Mouse (Mus musculus) liver, embryonic 12.5 days (tissue): ENCODE measurements around the gene Rps15a. TPM values are rescaled to one million over a fixed set of nuclear protein-coding genes. Genes with fewer than 3 reads are reported as not detected.

Experiments used
- ATAC-seq: fragments of 200-750 bp; cut with Nextera tagmentation; 2 replicates; pipeline ENCODE4 v1.8.0; 2017; ENCODE audit warnings: moderate number of reproducible peaks, mild to moderate bottlenecking, moderate library complexity
- H3K27ac ChIP-seq: fragments of 300-500 bp; sonication (generic); 2 replicates; pipeline ENCODE4 v1.5.1; 2016; ENCODE audit warnings: mild to moderate bottlenecking
- H3K27me3 ChIP-seq: fragments of 300-500 bp; sonication (generic); replicated peaks from 2 replicates; pipeline ENCODE4 v1.6.1; 2016; ENCODE audit warnings: mild to moderate bottlenecking, moderate library complexity
- H3K36me3 ChIP-seq: fragments of 300-500 bp; sonication (generic); 2 replicates; pipeline ENCODE4 v1.6.1; 2016; ENCODE audit warnings: mild to moderate bottlenecking, moderate library complexity
- H3K4me1 ChIP-seq: fragments of 300-500 bp; sonication (generic); 2 replicates; pipeline ENCODE4 v1.6.1; 2016
- H3K4me2 ChIP-seq: fragments of 300-500 bp; sonication (generic); 2 replicates; pipeline ENCODE4 v1.6.1; 2016; ENCODE audit warnings: mild to moderate bottlenecking, moderate library complexity
- H3K4me3 ChIP-seq: fragments of 300-500 bp; sonication (generic); 2 replicates; pipeline ENCODE4 v1.5.1; 2016; ENCODE audit warnings: mild to moderate bottlenecking, moderate library complexity
- H3K9ac ChIP-seq: fragments of 300-500 bp; sonication (generic); 2 replicates; pipeline ENCODE4 v1.6.1; 2016; ENCODE audit warnings: mild to moderate bottlenecking, moderate library complexity
- H3K9me3 ChIP-seq: fragments of 300-500 bp; sonication (generic); replicated peaks from 2 replicates; pipeline ENCODE4 v1.6.1; 2016; ENCODE audit warnings: mild to moderate bottlenecking, moderate library complexity
- WGBS: fragments of 180-500 bp; shearing (Covaris S2); methylation state at CpG from one replicate; pipeline ENCODE4 v1.1.7; 2016; ENCODE audit not compliant: insufficient replicate concordance; 5-methylcytosine and 5-hydroxymethylcytosine counted together
- polyA plus RNA-seq: library from polyadenylated mRNA; unstranded; fragments of >200 nt; fragmentation: Nextera tagmentation; extraction: Ambion mirVana; gene quantifications from 2 replicates; pipeline ENCODE4 v1.2.1, GENCODE M21; 2016

Rps15a gene
- polyA plus RNA-seq, 1 experiment from 2014 or later, result 598 TPM

- Histone ChIP-seq H3K4me3 (peak overlapping the region; percentile 99), H3K9ac (peak overlapping the region; percentile 6)
Observed at GRCm38 (mm10) chr7:118111128-118111527, 4.9 kb downstream of the Rps15a start.

GRCm38 (mm10) chr7:118107671-118108070, 8.3 kb downstream of the Rps15a start:
- Histone ChIP-seq H3K9ac (no peak overlapping the region), H3K4me3 (no peak overlapping the region), H3K4me2 (no peak overlapping the region), H3K9me3 (no peaks in the 10 kb centered on the region), H3K36me3 (peaks cover 90% of the 10 kb centered on the region), H3K4me1 (peaks cover 98% of the 10 kb centered on the region), H3K27me3 (no peaks in the 10 kb centered on the region), H3K27ac (peak overlapping the region; percentile 46; the same call in 1 of the 2 replicates)
- 68% methylated on average over 1 of the region's 1 CpGs for WGBS
- no peak for ATAC-seq

More at GRCm38 (mm10) chr7:118111128-118111527, 4.9 kb downstream of the Rps15a start:
- Histone ChIP-seq H3K9me3 (no peaks in the 10 kb centered on the region), H3K27me3 (no peaks in the 10 kb centered on the region), H3K4me2 (peak overlapping the region; percentile 87), H3K4me1 (peaks cover 84% of the 10 kb centered on the region), H3K36me3 (peaks cover 89% of the 10 kb centered on the region), H3K27ac (0 out of 2 replicates have a peak overlapping the region, but pooled peaks have one; percentile 5)
- no peak for ATAC-seq
- WGBS, result 65% methylated on average over 3 of the region's 3 CpGs

- Histone ChIP-seq H3K27me3 (no peaks in the 10 kb centered on the region), H3K9ac (no peak overlapping the region), H3K36me3 (peaks cover 59% of the 10 kb centered on the region), H3K9me3 (no peaks in the 10 kb centered on the region), H3K4me2 (peak overlapping the region; percentile 31), H3K4me1 (peaks cover 68% of the 10 kb centered on the region), H3K4me3 (no peak overlapping the region), H3K27ac (peak overlapping the region; percentile 83)
- WGBS, result 45% methylated on average over 5 of the region's 5 CpGs
- ATAC-seq, result peak; percentile 52
Observed at GRCm38 (mm10) chr7:118104458-118105052, 11.4 kb downstream of the Rps15a start.

GRCm38 (mm10) chr7:118103462-118104379, 12.3 kb downstream of the Rps15a start:
- peak overlapping the region; percentile 78; the same call in 1 of the 2 replicates for H3K27ac ChIP-seq
- WGBS, result 38% methylated on average over 5 of the region's 5 CpGs
- peak; percentile 48 for ATAC-seq
- H3K4me3 ChIP-seq, result no peak overlapping the region
- H3K9ac ChIP-seq, result no peak overlapping the region
- H3K4me1 ChIP-seq, result peaks cover 60% of the 10 kb centered on the region
- no peaks in the 10 kb centered on the region for H3K9me3 ChIP-seq
- peaks cover 51% of the 10 kb centered on the region for H3K36me3 ChIP-seq
- no peak overlapping the region for H3K4me2 ChIP-seq
- no peaks in the 10 kb centered on the region for H3K27me3 ChIP-seq

- no peak overlapping the region for H3K4me3 ChIP-seq
- no peak overlapping the region for H3K9ac ChIP-seq
- no peaks in the 10 kb centered on the region for H3K9me3 ChIP-seq
- peaks cover 59% of the 10 kb centered on the region for H3K4me1 ChIP-seq
- ATAC-seq, result peak; percentile 51
- no peaks in the 10 kb centered on the region for H3K27me3 ChIP-seq
- 34% methylated on average over 4 of the region's 4 CpGs for WGBS
- H3K36me3 ChIP-seq, result peaks cover 42% of the 10 kb centered on the region
- H3K4me2 ChIP-seq, result no peak overlapping the region
- H3K27ac ChIP-seq, result peak overlapping the region; percentile 78
Observed at GRCm38 (mm10) chr7:118102678-118103461, 13.1 kb downstream of the Rps15a start.

GRCm38 (mm10) chr7:118102231-118102630, 13.8 kb downstream of the Rps15a start:
- H3K27ac ChIP-seq, result no peak overlapping the region
- H3K4me1 ChIP-seq, result peaks cover 60% of the 10 kb centered on the region
- no peak overlapping the region for H3K9ac ChIP-seq
- no peak for ATAC-seq
- peaks cover 36% of the 10 kb centered on the region for H3K36me3 ChIP-seq
- H3K4me2 ChIP-seq, result no peak overlapping the region
- no peaks in the 10 kb centered on the region for H3K27me3 ChIP-seq
- no peaks in the 10 kb centered on the region for H3K9me3 ChIP-seq
- 38% methylated on average over 4 of the region's 4 CpGs for WGBS
- no peak overlapping the region for H3K4me3 ChIP-seq

GRCm38 (mm10) chr7:118097615-118098014, 18.4 kb downstream of the Rps15a start:
- Histone ChIP-seq H3K4me2 (no peak overlapping the region), H3K27me3 (no peaks in the 10 kb centered on the region), H3K9ac (no peak overlapping the region), H3K36me3 (no peaks in the 10 kb centered on the region), H3K27ac (no peak overlapping the region), H3K4me3 (no peak overlapping the region), H3K4me1 (peaks cover 17% of the 10 kb centered on the region), H3K9me3 (no peaks in the 10 kb centered on the region)
- 22% methylated on average over 7 of the region's 7 CpGs for WGBS
- ATAC-seq, result peak; percentile 72

- Histone ChIP-seq H3K4me2 (no peak overlapping the region), H3K4me3 (no peak overlapping the region), H3K9ac (no peak overlapping the region), H3K27me3 (no peaks in the 10 kb centered on the region), H3K9me3 (no peaks in the 10 kb centered on the region), H3K27ac (no peak overlapping the region), H3K4me1 (no peaks in the 10 kb centered on the region), H3K36me3 (no peaks in the 10 kb centered on the region)
- WGBS, result 47% methylated on average over 4 of the region's 4 CpGs
- ATAC-seq, result no peak
Observed at GRCm38 (mm10) chr7:118079987-118080386, 36.0 kb downstream of the Rps15a start.

GRCm38 (mm10) chr7:118079097-118079496, 36.9 kb downstream of the Rps15a start:
- no peaks in the 10 kb centered on the region for H3K36me3 ChIP-seq
- ATAC-seq, result no peak
- no peaks in the 10 kb centered on the region for H3K4me1 ChIP-seq
- no peaks in the 10 kb centered on the region for H3K9me3 ChIP-seq
- H3K27me3 ChIP-seq, result no peaks in the 10 kb centered on the region
- no peak overlapping the region for H3K9ac ChIP-seq
- 73% methylated on average over 5 of the region's 5 CpGs for WGBS
- no peak overlapping the region for H3K4me3 ChIP-seq
- H3K4me2 ChIP-seq, result no peak overlapping the region
- H3K27ac ChIP-seq, result no peak overlapping the region

GRCm38 (mm10) chr7:118067261-118067660, 48.7 kb downstream of the Rps15a start:
- no peak for ATAC-seq
- Histone ChIP-seq H3K36me3 (no peaks in the 10 kb centered on the region), H3K4me3 (no peak overlapping the region), H3K4me2 (no peak overlapping the region), H3K27me3 (no peaks in the 10 kb centered on the region), H3K9ac (no peak overlapping the region), H3K9me3 (no peaks in the 10 kb centered on the region), H3K27ac (no peak overlapping the region), H3K4me1 (no peaks in the 10 kb centered on the region)
- WGBS, result 85% methylated on average over 5 of the region's 5 CpGs

- no peak for ATAC-seq
- Histone ChIP-seq H3K4me3 (no peak overlapping the region), H3K9me3 (peaks cover 11% of the 10 kb centered on the region), H3K9ac (no peak overlapping the region), H3K27me3 (no peaks in the 10 kb centered on the region), H3K4me1 (no peaks in the 10 kb centered on the region), H3K27ac (no peak overlapping the region), H3K36me3 (no peaks in the 10 kb centered on the region), H3K4me2 (no peak overlapping the region)
- 62% methylated on average over 6 of the region's 6 CpGs for WGBS
Observed at GRCm38 (mm10) chr7:118056300-118056699, 59.7 kb downstream of the Rps15a start.
